Mouse (Mus musculus): ENCODE results near the gene Crnkl1.

The Crnkl1 gene

DNA sequence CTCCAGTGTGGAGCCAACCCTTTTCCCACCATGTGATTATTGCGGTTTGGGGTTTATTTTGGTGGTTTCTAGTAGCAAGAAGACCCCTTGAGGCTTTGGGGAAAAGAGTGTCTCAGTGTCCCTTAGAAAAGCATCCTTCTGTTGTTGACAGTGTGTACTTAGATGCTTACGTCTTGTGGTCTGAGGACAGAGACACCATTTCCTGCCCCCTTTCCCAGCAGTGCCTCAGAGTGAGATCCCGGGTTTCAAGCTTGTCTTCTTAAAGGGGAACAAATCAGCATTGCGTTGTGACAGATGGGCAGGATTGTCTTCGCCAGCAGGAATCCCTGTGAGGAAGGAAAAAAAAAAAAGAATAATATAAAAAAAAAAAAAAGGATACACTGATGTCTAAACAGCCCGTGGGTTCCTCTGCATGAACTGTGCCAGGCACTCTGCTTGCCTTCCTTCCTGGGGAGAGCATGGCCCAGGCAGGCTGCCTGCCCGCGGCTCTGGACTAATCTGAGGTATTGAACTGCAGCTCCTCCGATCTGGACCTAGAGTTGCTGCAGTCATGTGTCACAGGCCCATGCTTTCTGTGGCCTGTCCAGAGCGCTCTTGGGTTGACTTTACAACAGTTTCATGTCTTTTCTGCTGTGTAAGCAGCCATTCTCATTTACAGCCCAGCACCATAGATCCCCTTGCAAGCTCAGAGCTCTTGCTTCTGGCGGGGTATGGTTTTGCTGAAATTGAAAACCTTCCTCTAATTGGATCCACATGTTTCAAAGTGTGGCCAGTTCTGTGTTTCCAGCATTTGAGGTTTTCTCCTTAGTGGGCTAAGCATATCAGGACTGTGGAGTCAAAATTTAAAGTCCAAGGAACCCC lies 53.7 kb downstream of the Crnkl1 start:
- DNase-seq (ENCODE audit: inconsistent age in 2 of 2, low spot score in 1 of 2) = peak in 1 of 2 experiments; percentile 37

DNA sequence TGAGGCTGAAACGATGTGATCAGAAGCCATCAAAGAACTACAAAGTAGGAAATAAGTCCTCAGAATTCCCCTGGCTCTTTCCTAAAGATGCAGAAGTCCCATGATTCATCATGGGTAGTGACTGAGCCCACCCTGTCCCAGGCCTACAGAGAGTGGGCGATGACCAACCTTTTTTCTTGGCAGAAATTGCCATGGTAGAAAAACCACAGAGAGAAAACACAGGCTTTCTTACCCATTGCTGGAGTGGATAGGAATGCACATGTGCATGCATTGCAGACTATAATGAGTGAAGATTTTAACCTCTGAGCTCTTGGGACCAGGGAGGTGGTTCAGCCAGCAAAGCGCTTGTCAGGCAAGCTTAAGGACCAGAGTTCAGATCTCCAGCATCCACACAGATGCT lies 57.6 kb downstream of the Crnkl1 start:
- DNase-seq (ENCODE audit: inconsistent age in 2 of 2, low spot score in 1 of 2) = no peak

DNA sequence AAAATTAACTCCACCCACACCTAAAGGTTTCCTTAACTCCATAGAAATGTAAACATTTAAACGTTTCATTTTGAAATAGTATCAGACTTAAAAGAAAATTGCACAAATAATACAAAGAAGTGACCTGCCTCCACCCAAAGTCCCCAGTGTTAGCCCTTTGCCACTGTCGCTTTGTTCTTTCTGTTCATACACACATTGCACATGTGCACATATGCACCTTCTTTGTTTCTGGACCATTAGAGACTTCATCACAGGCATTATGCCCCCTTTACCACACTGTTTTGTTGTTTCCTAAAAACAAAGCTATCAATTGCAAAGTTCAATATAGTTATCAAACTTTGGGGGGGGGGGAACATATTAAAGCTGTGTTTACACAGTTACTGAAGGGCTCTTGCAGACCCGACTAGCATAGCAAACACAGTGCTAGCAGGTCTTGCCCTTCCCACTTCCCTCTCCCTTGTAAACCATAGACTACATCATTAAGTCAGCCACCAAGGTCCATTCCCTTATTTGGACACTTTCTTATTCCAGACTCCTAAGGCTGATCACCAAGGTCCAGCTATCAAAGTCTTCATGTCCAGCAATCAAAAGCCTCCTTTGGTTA lies 59.8 kb downstream of the Crnkl1 start:
- no peak for DNase-seq (ENCODE audit: inconsistent age in 2 of 2, low spot score in 1 of 2)

DNA sequence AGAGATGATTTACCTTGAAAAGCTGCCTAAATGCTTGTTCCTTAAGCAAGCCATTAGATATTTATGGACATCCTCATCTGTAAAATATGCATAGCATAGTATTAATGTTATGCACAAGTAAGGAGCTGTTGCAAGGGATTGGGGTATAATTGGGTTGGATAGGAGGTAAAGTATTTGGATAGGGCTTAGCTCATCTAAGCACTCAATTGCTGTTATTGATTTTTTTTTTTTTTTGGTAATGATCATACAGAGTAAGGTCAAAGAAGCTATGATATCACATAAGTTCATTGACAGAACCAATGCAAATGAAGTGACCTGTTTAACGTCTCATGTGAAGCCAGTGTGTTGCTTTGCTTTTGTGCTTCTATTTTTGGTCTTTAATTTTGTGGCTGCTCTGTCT lies 60.9 kb downstream of the Crnkl1 start:
- DNase-seq (ENCODE audit: inconsistent age in 2 of 2, low spot score in 1 of 2) = no peak

DNA sequence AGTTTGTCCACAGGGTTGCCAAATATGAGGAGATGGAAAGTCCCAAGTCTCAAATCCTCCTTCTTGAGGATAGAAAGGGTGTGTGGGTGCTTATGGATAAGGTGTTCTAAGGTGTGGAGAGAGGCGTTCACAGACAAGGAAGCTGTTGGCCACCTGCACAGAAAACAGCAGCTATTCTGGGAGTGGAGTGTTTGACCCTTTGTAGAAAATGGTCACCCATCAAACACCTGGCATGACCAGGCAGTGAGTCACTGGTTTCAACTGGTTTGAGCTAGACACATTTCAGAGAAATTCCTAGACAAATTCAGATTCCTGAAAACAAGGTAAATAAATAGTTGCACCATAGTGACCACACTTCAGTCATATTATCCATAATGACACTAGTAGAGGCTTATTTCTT lies 62.7 kb downstream of the Crnkl1 start:
- no peak for DNase-seq (ENCODE audit: inconsistent age in 2 of 2, low spot score in 1 of 2)

DNA sequence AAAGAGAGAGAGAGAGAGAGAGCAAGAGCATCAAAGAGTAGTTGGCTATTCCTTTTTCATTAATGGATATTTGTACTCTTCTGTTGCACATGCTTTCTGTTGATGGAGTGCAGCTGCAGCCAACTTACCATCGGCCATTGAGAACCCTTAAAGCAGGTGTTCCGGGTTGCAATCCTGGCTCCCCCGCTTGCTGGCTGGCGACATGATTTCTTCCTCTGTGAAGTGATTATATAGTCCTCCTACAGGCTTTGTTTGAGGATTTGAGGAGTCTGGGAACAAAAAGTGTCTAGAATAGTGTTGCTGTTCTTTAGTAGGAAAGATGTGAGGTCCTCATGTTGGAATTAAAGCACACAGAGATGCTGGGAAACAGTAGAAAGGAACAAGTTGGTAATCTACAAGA lies 63.5 kb downstream of the Crnkl1 start:
- DNase-seq (ENCODE audit: inconsistent age in 2 of 2, low spot score in 1 of 2) = no peak

All from adrenal gland, adult (tissue).